Mouse (Mus musculus) cerebellum, postnatal 4 days (tissue): ENCODE measurements around the gene Olfr987.
A peak's percentile ranks its signal among the peaks of the same experiment; 100 is the strongest.
"Not testable (repeated sequence)": the region's sequence is repeated elsewhere in the genome, so short reads cannot be mapped to it uniquely, and the experiment has no call there.

Source experiments
- DNase-seq, 2 experiments: peaks; one replicate each; pipeline ENCODE4 v3.0.0; 2022; ENCODE audit warnings: low spot score in 2 of 2, mixed read lengths in 1 of 2

Olfr987 gene

GRCm38 (mm10) chr2:85339215-85339614 is at the start of gene Olfr987:
TSS of gene Olfr987 (minus strand) at chr2:85339315.
- not testable (repeated sequence) for DNase-seq

GRCm38 (mm10) chr2:85363127-85363526 is 24.0 kb upstream of the Olfr987 start, which contains the start of gene Olfr988:
TSS of gene Olfr988 (minus strand) at chr2:85363227.
- not testable (repeated sequence) for DNase-seq

- DNase-seq = no peak
Observed at GRCm38 (mm10) chr2:85339972-85340371, 857 bp upstream of the Olfr987 start.

GRCm38 (mm10) chr2:85319106-85319505 is 20.0 kb downstream of the Olfr987 start:
- DNase-seq = no peak

GRCm38 (mm10) chr2:85285406-85285805 is 53.7 kb downstream of the Olfr987 start:
- no peak for DNase-seq

GRCm38 (mm10) chr2:85284626-85285025 is 54.5 kb downstream of the Olfr987 start:
- peak in 1 of 2 experiments; percentile 25 for DNase-seq

GRCm38 (mm10) chr2:85283631-85284466 is 55.3 kb downstream of the Olfr987 start:
- no peak for DNase-seq

- no peak for DNase-seq
Observed at GRCm38 (mm10) chr2:85281023-85281422, 58.1 kb downstream of the Olfr987 start.
